Mouse (Mus musculus): ENCODE measurements around the gene Igf2r.

DNA sequence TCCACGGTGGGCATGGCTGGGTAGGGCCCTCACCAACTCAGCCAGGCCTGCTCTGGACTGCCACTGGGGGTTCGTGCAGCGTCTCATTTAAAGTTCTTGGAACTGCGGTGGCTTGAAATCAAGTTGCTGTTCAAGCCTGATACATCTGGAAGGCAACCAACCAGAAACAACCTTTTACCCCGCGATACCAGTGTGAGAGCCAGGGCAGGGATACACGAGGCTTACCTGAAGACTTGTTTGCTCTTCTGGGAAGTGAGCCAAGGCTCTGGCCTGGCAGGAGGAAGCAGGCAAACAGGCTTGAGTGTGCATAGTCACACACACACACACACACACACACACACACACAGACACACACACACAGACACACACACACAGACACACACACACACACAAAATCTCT is 93.8 kb downstream of the Igf2r start, which contains the start of gene Slc22a1:
- TF ChIP-seq CTCF (IDR thresholded peaks at IDR 0.05; ENCODE audit: control insufficient read depth, insufficient read depth, insufficient replicate concordance, low read depth, low read length) (no peak), POLR2A (IDR thresholded peaks at IDR 0.05; ENCODE audit: control insufficient read depth, low read depth, low read length) (no peak)

Data from testis, adult 2 months (tissue).